Mouse (Mus musculus) G1E (cell line): ENCODE data around the gene Dmrt3. TPM values are rescaled to one million over a fixed set of nuclear protein-coding genes. Genes with fewer than 3 reads are reported as not detected.

Source experiments
- ATAC-seq: 2 replicates; pipeline ENCODE4 v1.8.0; 2016; ENCODE audit warnings: mild to moderate bottlenecking; ENCODE audit not compliant: insufficient number of reproducible peaks, poor library complexity, low FRiP score, severe bottlenecking; ENCODE audit errors: extremely low read depth
- DNase-seq: peaks from one replicate; pipeline ENCODE4 v3.0.0; 2012; ENCODE audit warnings: low spot score
- H3K27me3 ChIP-seq: 2 replicates; pipeline ENCODE4 v1.6.1; 2012; ENCODE audit warnings: mild to moderate bottlenecking, low read length, inconsistent platforms; ENCODE audit not compliant: insufficient read depth
- H3K36me3 ChIP-seq: replicated peaks from 2 replicates; pipeline ENCODE3; 2012; ENCODE audit warnings: mild to moderate bottlenecking, inconsistent platforms
- H3K4me1 ChIP-seq: 2 replicates; pipeline ENCODE4 v1.6.1; 2012; ENCODE audit warnings: low read depth, low read length, inconsistent platforms, mixed read lengths; ENCODE audit not compliant: insufficient read depth
- H3K4me3 ChIP-seq: 2 replicates; pipeline ENCODE4 v1.5.1; 2012; ENCODE audit warnings: low read depth, mild to moderate bottlenecking, inconsistent platforms, low read length, moderate library complexity, mixed read lengths
- H3K9me3 ChIP-seq: replicated peaks from 2 replicates; pipeline ENCODE4 v1.6.1; 2012; ENCODE audit warnings: inconsistent platforms
- CTCF ChIP-seq: IDR thresholded peaks from 2 replicates; pipeline ENCODE4 v1.5.1; 2012; ENCODE audit warnings: low read depth, low read length, inconsistent platforms, mixed read lengths
- GATA1 ChIP-seq: IDR thresholded peaks from 2 replicates; pipeline ENCODE4 v1.6.1; 2012; ENCODE audit warnings: borderline replicate concordance, low read length, inconsistent platforms, mixed read lengths
- GATA2 ChIP-seq: IDR thresholded peaks from 2 replicates; pipeline ENCODE4 v1.6.1; 2012; ENCODE audit warnings: low read depth, low read length, inconsistent platforms, borderline replicate concordance
- POLR2AphosphoS5 ChIP-seq: IDR thresholded peaks from 2 replicates; pipeline ENCODE4 v1.6.1; 2012; ENCODE audit warnings: low read depth, low read length, inconsistent platforms; ENCODE audit not compliant: insufficient replicate concordance
- TAL1 ChIP-seq: conservative IDR thresholded peaks from 2 replicates; pipeline ENCODE4 v1.6.1; 2012; ENCODE audit warnings: low read depth, low read length, inconsistent platforms, mixed read lengths
- polyA plus RNA-seq: library from polyadenylated mRNA; stranded (reverse); fragments of >175 nt; gene quantifications from 2 replicates; pipeline ENCODE4 v1.2.3, GENCODE M21; 2012
- total RNA-seq, 2 experiments: library from RNA; stranded (forward) in 1 of 2; stranded (reverse) in 1 of 2; fragments of 200-1000 nt in 1 of 2; fragments of >200 nt in 1 of 2; fragmentation: Nextera tagmentation in 1 of 2; gene quantifications; 2 replicates each; pipeline ENCODE4 v1.2.3; 2014 to 2017

Gene Dmrt3
- total and polyA plus RNA-seq, 3 experiments = 0.05 TPM; not detected in 2

GRCm38 (mm10) chr19:25608961-25609850 lies 895 bp upstream of the Dmrt3 start:
- H3K4me1 ChIP-seq = no peaks in the 10 kb centered on the region
- TF ChIP-seq POLR2AphosphoS5 = no peak
- no peak for TF ChIP-seq CTCF
- no peak for TF ChIP-seq GATA1
- no peak for TF ChIP-seq GATA2
- no peak for TF ChIP-seq TAL1
- no peaks in the 10 kb centered on the region for H3K27me3 ChIP-seq
- H3K9me3 ChIP-seq = peaks cover 79% of the 10 kb centered on the region
- DNase-seq (no peak), ATAC-seq (no peak)
- H3K36me3 ChIP-seq = no peaks in the 10 kb centered on the region
- H3K4me3 ChIP-seq = no peak overlapping the region; the same call in 1 of the 2 replicates

GRCm38 (mm10) chr19:25610411-25611111 lies 460 bp downstream of the Dmrt3 start:
- Histone ChIP-seq H3K36me3 (no peaks in the 10 kb centered on the region), H3K4me1 (no peaks in the 10 kb centered on the region), H3K4me3 (no peak overlapping the region; the same call in 1 of the 2 replicates), H3K9me3 (peaks cover 76% of the 10 kb centered on the region), H3K27me3 (no peaks in the 10 kb centered on the region)
- ATAC-seq (no peak), DNase-seq (no peak)
- TF ChIP-seq TAL1 (no peak), GATA2 (no peak), POLR2AphosphoS5 (no peak), GATA1 (no peak), CTCF (no peak)

- no peak for ATAC-seq
Observed at GRCm38 (mm10) chr19:25611116-25611515, 1.0 kb downstream of the Dmrt3 start.

GRCm38 (mm10) chr19:25611876-25612805 lies 2.0 kb downstream of the Dmrt3 start:
- H3K9me3 ChIP-seq = peaks cover 61% of the 10 kb centered on the region
- DNase-seq (no peak), ATAC-seq (no peak)
- H3K27me3 ChIP-seq = no peaks in the 10 kb centered on the region
- H3K4me3 ChIP-seq = no peak overlapping the region
- TF ChIP-seq POLR2AphosphoS5 = no peak
- no peak for TF ChIP-seq CTCF
- TF ChIP-seq GATA1 = no peak
- TF ChIP-seq TAL1 = no peak
- no peak for TF ChIP-seq GATA2
- H3K36me3 ChIP-seq = no peaks in the 10 kb centered on the region
- H3K4me1 ChIP-seq = no peaks in the 10 kb centered on the region

More at GRCm38 (mm10) chr19:25611116-25611515, 1.0 kb downstream of the Dmrt3 start:
- Histone ChIP-seq H3K9me3 (peaks cover 71% of the 10 kb centered on the region), H3K36me3 (no peaks in the 10 kb centered on the region), H3K4me1 (no peaks in the 10 kb centered on the region), H3K4me3 (no peak overlapping the region; the same call in 1 of the 2 replicates), H3K27me3 (no peaks in the 10 kb centered on the region)
- TF ChIP-seq GATA1 (no peak), CTCF (no peak), POLR2AphosphoS5 (no peak), TAL1 (no peak), GATA2 (no peak)
- no peak for DNase-seq

GRCm38 (mm10) chr19:25612806-25613295 lies 2.8 kb downstream of the Dmrt3 start:
- Histone ChIP-seq H3K9me3 (peaks cover 54% of the 10 kb centered on the region), H3K27me3 (no peaks in the 10 kb centered on the region), H3K36me3 (no peaks in the 10 kb centered on the region), H3K4me3 (no peak overlapping the region), H3K4me1 (no peaks in the 10 kb centered on the region)
- ATAC-seq (no peak), DNase-seq (no peak)
- TF ChIP-seq GATA2 = no peak
- TF ChIP-seq CTCF = no peak
- no peak for TF ChIP-seq POLR2AphosphoS5
- TF ChIP-seq GATA1 = no peak
- no peak for TF ChIP-seq TAL1
